Mouse (Mus musculus) embryonic fibroblast, embryonic 13.5 days (primary cell): ENCODE results near the gene Bicc1.

Experiments
- CTCF ChIP-seq: IDR thresholded peaks from 2 replicates; pipeline ENCODE4 v1.5.1; 2011; ENCODE audit warnings: mild to moderate bottlenecking, control low read depth, low read length, moderate library complexity, borderline replicate concordance; ENCODE audit not compliant: insufficient read depth
- POLR2A ChIP-seq: IDR thresholded peaks from 2 replicates; pipeline ENCODE4 v1.6.1; 2011; ENCODE audit warnings: low read depth, mild to moderate bottlenecking, control low read depth, low read length, moderate library complexity

- no peak for TF ChIP-seq POLR2A
- no peak for TF ChIP-seq CTCF
These were observed 21.2 kb downstream of the Bicc1 start for GRCm38 (mm10) chr10:71138132-71138851.
